In the genomic region with DNA sequence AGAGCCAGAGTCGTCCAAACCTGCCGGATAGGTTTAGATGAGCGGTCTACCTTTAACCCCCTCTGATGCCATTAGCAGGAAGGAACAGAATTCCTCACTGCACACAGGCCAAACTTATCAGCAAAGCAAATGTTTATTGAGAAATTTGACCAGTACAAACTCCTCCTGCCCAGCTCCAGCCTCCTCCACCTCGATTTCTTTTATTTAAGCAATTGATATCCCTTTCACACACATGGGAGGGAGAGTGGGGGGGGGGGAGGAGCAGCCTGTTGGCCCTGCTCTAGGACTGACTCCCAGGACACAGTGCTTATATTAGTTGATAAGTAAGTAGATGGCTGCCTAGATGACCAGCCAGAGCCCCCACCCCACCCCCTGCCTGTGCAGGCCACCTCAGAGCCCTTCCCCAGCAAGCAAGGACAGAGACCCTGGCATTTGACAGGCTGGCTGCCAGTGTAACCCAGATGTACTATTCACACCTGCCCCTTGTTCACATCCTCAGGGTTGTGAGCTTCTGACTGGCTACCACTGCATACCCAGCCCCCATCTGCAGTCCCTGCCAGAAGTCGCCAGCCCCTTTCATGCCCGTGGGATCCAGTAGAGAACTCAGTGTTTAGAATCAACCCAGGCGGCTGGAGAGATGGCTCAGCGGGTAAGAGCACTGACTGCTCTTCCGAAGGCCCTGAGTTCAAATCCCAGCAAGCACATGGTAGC, we compare ENCODE assay signal across 13 mouse cellular contexts.
DNase-seq lines count a peak whose midpoint lies in the region; ATAC-seq and TF ChIP-seq lines count a peak whose summit lies in the region.
"Had no signal": no experiment of that assay in that cellular context is flagged by ENCODE, and none has a peak within 500 bp of the region (broad histone marks: within the 10 kb centered on the region; RNA-seq: fewer than 3 reads in every experiment).

No protein-coding gene starts in this region.

- H3K27me3 ChIP-seq in forebrain, embryonic 10.5 days (ENCODE audit: poor library complexity, severe bottlenecking): no peaks in the 10 kb centered on the region
- no peaks in the 10 kb centered on the region for H3K27me3 ChIP-seq in forebrain, postnatal 0 days (ENCODE audit: insufficient read depth, low read length)
- no peaks in the 10 kb centered on the region for H3K27me3 ChIP-seq in kidney, postnatal 0 days (ENCODE audit: insufficient read depth, low read length)

- no peak for ATAC-seq in forebrain, postnatal 0 days
- ATAC-seq in kidney, postnatal 0 days (replicated peaks; ENCODE audit: low FRiP score, low read depth): peak; percentile 26; the same call in 1 of the 2 replicates
- ATAC-seq in inflammation-experienced regulatory T-cells, adult 6 months: no peak
- ATAC-seq in activated CD4-positive, CD25-positive, alpha-beta regulatory T cell, adult 4 months: no peak

- H3K9me3 ChIP-seq in forebrain, embryonic 10.5 days: no peaks in the 10 kb centered on the region
- no peaks in the 10 kb centered on the region for H3K9me3 ChIP-seq in forebrain, postnatal 0 days (ENCODE audit: low read length)
- no peaks in the 10 kb centered on the region for H3K9me3 ChIP-seq in kidney, postnatal 0 days (replicated peaks; ENCODE audit: low read length)

- H3K4me2 ChIP-seq in forebrain, postnatal 0 days (ENCODE audit: low read depth): no peak overlapping the region
- H3K4me2 ChIP-seq in kidney, postnatal 0 days (ENCODE audit: low read length): no peak overlapping the region

- TF ChIP-seq CTCF in forebrain, postnatal 0 days (IDR thresholded peaks at IDR 0.05; ENCODE audit: low read depth): no peak
- no peak for TF ChIP-seq CTCF in kidney, postnatal 0 days (IDR thresholded peaks at IDR 0.05; ENCODE audit: low read depth)

- peaks cover 69% of the 10 kb centered on the region for H3K4me1 ChIP-seq in forebrain, embryonic 10.5 days
- H3K4me1 ChIP-seq in forebrain, postnatal 0 days (ENCODE audit: insufficient read depth): peaks cover 12% of the 10 kb centered on the region
- peaks cover 45% of the 10 kb centered on the region for H3K4me1 ChIP-seq in kidney, postnatal 0 days (replicated peaks; ENCODE audit: insufficient read depth, low read length)

- H3K9ac ChIP-seq in forebrain, postnatal 0 days: no peak overlapping the region
- 0 out of 2 replicates have a peak overlapping the region, but pooled peaks have one; percentile 24 for H3K9ac ChIP-seq in kidney, postnatal 0 days (ENCODE audit: low read depth, low read length)

- H3K36me3 ChIP-seq in forebrain, embryonic 10.5 days (replicated peaks): no peaks in the 10 kb centered on the region
- no peaks in the 10 kb centered on the region for H3K36me3 ChIP-seq in forebrain, postnatal 0 days (ENCODE audit: insufficient read depth)
- no peaks in the 10 kb centered on the region for H3K36me3 ChIP-seq in kidney, postnatal 0 days (ENCODE audit: insufficient read depth, low read length)

- WGBS in forebrain, embryonic 10.5 days: 66% methylated on average over 9 of the region's 9 CpGs
- WGBS in forebrain, postnatal 0 days: 69% methylated on average over 9 of the region's 9 CpGs
- 36% methylated on average over 9 of the region's 9 CpGs for WGBS in kidney, postnatal 0 days

- peak overlapping the region; percentile 57; the same call in 1 of the 2 replicates for H3K27ac ChIP-seq in forebrain, embryonic 10.5 days
- H3K27ac ChIP-seq in forebrain, postnatal 0 days (ENCODE audit: low read depth, low read length): no peak overlapping the region
- H3K27ac ChIP-seq in kidney, postnatal 0 days: peak overlapping the region; percentile 63; the same call in 1 of the 2 replicates

- no peak overlapping the region for H3K4me3 ChIP-seq in forebrain, embryonic 10.5 days
- H3K4me3 ChIP-seq in forebrain, postnatal 0 days (ENCODE audit: low read depth, low read length): no peak overlapping the region
- no peak overlapping the region for H3K4me3 ChIP-seq in kidney, postnatal 0 days (replicated peaks; ENCODE audit: low read depth, low read length)
- H3K4me3 ChIP-seq: gastrocnemius, adult 2 months had no signal

- no peak for DNase-seq in forebrain, embryonic 10.5 days (ENCODE audit: extremely low spot score, low spot score)
- no peak for DNase-seq in forebrain, postnatal 0 days
- peak; percentile 74 for DNase-seq in kidney, postnatal 0 days (ENCODE audit: low spot score)
- DNase-seq in kidney, postnatal 4 days: no peak
- DNase-seq in urinary bladder, postnatal 14 days (ENCODE audit: low spot score): peak; percentile 67
- DNase-seq in urinary bladder, postnatal 25 days (ENCODE audit: low spot score): no peak
- DNase-seq: cerebellum, postnatal 14 days; gastrocnemius, adult 2 months; heart, postnatal 4 days; kidney, postnatal 36 days; thymus, postnatal 4 days had no signal

Comparison
In these comparisons a context has a peak if more than half of its experiments do, and no peak if none do; other contexts are left out.
1. DNase-seq: peak in kidney, postnatal 0 days (single experiment) and urinary bladder, postnatal 14 days (single experiment); none in forebrain, embryonic 10.5 days (single experiment), forebrain, postnatal 0 days (single experiment), kidney, postnatal 4 days (0 of 2) and urinary bladder, postnatal 25 days (single experiment).